Mouse (Mus musculus) neural tube, embryonic 15.5 days (tissue): Measurements from ENCODE around the gene Ppfibp2. TPM values are rescaled to one million over a fixed set of nuclear protein-coding genes. Genes with fewer than 3 reads are reported as not detected.

Experiments
- ATAC-seq: fragments of 200-750 bp; cut with Nextera tagmentation; 2 replicates; pipeline ENCODE4 v1.8.0; 2017; ENCODE audit warnings: mild to moderate bottlenecking, moderate TSS enrichment, moderate library complexity; ENCODE audit not compliant: low FRiP score
- H3K27ac ChIP-seq: fragments of 300-500 bp; sonication (generic); replicated peaks from 2 replicates; pipeline ENCODE4 v1.5.1; 2015; ENCODE audit warnings: mild to moderate bottlenecking, inconsistent platforms
- H3K27me3 ChIP-seq: fragments of 300-500 bp; sonication (generic); replicated peaks from 2 replicates; pipeline ENCODE4 v1.6.1; 2015; ENCODE audit warnings: inconsistent platforms
- H3K36me3 ChIP-seq: fragments of 300-500 bp; sonication (generic); 2 replicates; pipeline ENCODE4 v1.6.1; 2015; ENCODE audit warnings: inconsistent platforms
- H3K4me1 ChIP-seq: fragments of 300-500 bp; sonication (generic); 2 replicates; pipeline ENCODE4 v1.6.1; 2015; ENCODE audit warnings: inconsistent platforms
- H3K4me2 ChIP-seq: fragments of 300-500 bp; sonication (generic); 2 replicates; pipeline ENCODE4 v1.6.1; 2015; ENCODE audit warnings: inconsistent platforms, mild to moderate bottlenecking, moderate library complexity
- H3K4me3 ChIP-seq: fragments of 300-500 bp; sonication (generic); replicated peaks from 2 replicates; pipeline ENCODE4 v1.5.1; 2015; ENCODE audit warnings: mild to moderate bottlenecking, inconsistent platforms
- H3K9ac ChIP-seq: fragments of 300-500 bp; sonication (generic); replicated peaks from 2 replicates; pipeline ENCODE4 v1.6.1; 2015; ENCODE audit warnings: mild to moderate bottlenecking, inconsistent platforms
- H3K9me3 ChIP-seq: fragments of 300-500 bp; sonication (generic); replicated peaks from 2 replicates; pipeline ENCODE4 v1.6.1; 2016; ENCODE audit warnings: inconsistent platforms
- WGBS: fragments of 180-500 bp; shearing (Covaris S2); methylation state at CpG from one replicate; pipeline ENCODE4 v1.1.7; 2015; ENCODE audit warnings: mixed read lengths; 5-methylcytosine and 5-hydroxymethylcytosine counted together
- polyA plus RNA-seq: library from polyadenylated mRNA; unstranded; fragments of >200 nt; fragmentation: Nextera tagmentation; extraction: Ambion mirVana; gene quantifications from 2 replicates; pipeline ENCODE4 v1.2.1, GENCODE M21; 2015

The Ppfibp2 gene
- polyA plus RNA-seq, 1 experiment from 2014 or later, result 2.5 TPM

DNA sequence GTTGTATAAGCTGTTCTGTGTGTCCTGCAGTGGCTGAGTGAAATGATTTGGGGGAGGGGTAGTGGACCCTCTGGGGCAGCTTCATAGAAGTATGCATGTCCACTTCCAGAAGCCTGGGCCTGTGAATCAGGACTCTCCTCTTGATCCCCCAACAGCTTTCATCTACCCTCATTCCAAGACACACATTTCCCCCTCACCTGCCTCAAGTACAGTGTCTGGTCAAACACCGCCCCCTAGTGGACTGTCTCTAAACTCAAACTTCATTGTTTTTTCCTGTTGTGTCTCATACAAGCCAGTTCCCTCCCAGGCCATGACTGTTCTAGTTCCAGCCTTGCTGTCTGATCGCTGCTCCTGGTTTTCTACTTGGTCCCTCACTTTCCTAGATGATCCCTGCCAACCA, 152.9 kb downstream of the Ppfibp2 start:
- no peaks in the 10 kb centered on the region for H3K36me3 ChIP-seq
- H3K4me2 ChIP-seq, result no peak overlapping the region
- H3K27ac ChIP-seq, result no peak overlapping the region
- H3K9me3 ChIP-seq, result no peaks in the 10 kb centered on the region
- H3K27me3 ChIP-seq, result no peaks in the 10 kb centered on the region
- 21% methylated on average over 2 of the region's 2 CpGs for WGBS
- H3K4me3 ChIP-seq, result no peak overlapping the region
- no peaks in the 10 kb centered on the region for H3K4me1 ChIP-seq
- no peak for ATAC-seq
- H3K9ac ChIP-seq, result no peak overlapping the region

DNA sequence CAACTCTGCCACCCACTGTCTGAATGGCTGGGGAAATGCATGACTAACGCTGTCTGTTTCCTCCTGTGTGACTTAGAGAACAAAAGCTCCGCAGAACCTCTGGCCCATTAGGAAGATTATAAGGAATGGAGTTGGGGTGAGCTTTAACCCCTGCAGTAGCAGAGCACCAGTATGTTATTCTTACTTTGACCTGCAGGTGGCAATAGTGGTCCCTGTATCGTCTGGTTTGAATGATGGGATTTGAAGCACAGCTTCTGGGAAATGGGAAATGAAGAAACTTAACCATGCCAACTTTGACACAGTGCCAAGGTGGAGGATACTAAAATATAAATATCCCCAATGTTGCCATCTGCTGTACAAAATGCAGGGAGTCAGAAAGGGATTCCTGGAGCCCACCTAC, 154.3 kb downstream of the Ppfibp2 start:
- peak; percentile 42; the same call in 1 of the 2 replicates for ATAC-seq
- Histone ChIP-seq H3K4me1 (no peaks in the 10 kb centered on the region), H3K4me3 (no peak overlapping the region), H3K27me3 (no peaks in the 10 kb centered on the region), H3K9me3 (no peaks in the 10 kb centered on the region), H3K9ac (no peak overlapping the region), H3K27ac (no peak overlapping the region), H3K4me2 (no peak overlapping the region), H3K36me3 (no peaks in the 10 kb centered on the region)
- WGBS, result 8% methylated on average over 3 of the region's 3 CpGs

- Histone ChIP-seq H3K9ac (no peak overlapping the region), H3K36me3 (no peaks in the 10 kb centered on the region), H3K9me3 (no peaks in the 10 kb centered on the region), H3K4me3 (no peak overlapping the region), H3K27ac (no peak overlapping the region), H3K4me2 (no peak overlapping the region), H3K4me1 (no peaks in the 10 kb centered on the region), H3K27me3 (no peaks in the 10 kb centered on the region)
- no peak for ATAC-seq
- WGBS, result 91% methylated on average over 4 of the region's 4 CpGs
These were observed 154.7 kb downstream of the Ppfibp2 start for GRCm38 (mm10) chr7:107749721-107750120.

DNA sequence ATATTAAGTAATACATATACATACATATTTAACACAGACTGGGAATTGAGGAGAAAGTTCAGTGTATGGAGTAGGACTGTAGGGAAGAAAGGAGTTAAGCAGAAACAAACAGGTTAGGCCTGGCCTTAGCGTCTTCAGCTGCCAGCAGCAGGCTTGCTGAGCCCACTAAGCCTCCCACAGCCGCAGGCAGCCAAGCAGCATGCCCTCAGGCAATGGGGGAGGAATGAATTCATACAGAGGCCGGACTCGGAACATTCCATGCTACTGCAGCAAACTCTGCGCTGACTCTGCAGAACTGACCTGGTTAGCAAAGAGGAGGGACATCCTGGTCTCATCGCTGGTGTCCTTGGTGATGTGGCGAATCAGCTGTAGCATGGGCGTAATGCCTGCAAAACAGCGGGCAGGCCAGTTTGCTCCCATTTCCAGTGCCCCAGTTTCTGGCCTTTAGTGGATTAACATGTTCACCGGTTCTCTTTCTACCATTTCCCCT, 157.1 kb downstream of the Ppfibp2 start:
- H3K27me3 ChIP-seq, result no peaks in the 10 kb centered on the region
- no peaks in the 10 kb centered on the region for H3K36me3 ChIP-seq
- no peaks in the 10 kb centered on the region for H3K9me3 ChIP-seq
- no peak for ATAC-seq
- H3K27ac ChIP-seq, result no peak overlapping the region
- H3K4me2 ChIP-seq, result no peak overlapping the region
- WGBS, result 84% methylated on average over 10 of the region's 10 CpGs
- no peak overlapping the region for H3K9ac ChIP-seq
- no peaks in the 10 kb centered on the region for H3K4me1 ChIP-seq
- H3K4me3 ChIP-seq, result no peak overlapping the region

DNA sequence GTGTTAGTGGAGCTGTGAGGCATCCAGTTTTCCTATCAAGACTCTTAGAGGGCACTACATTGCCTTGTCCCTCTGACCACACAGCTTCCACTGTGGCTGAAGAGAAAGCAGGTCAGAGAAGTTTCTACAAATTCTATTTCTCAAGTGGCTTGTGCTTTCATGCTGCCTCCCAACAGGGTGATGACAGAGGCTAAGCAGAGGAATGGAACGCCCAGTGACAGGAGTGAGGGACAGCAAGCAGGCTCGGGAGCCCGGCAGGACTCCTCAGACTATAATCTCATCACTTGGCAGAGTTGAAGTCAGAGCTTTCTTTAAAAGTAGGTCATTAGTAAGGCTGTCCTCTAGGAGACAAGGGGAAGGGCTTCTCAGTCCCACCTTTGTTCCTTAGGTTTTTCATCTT, 160.9 kb downstream of the Ppfibp2 start:
- peaks cover 6% of the 10 kb centered on the region for H3K4me1 ChIP-seq
- no peak overlapping the region for H3K27ac ChIP-seq
- no peaks in the 10 kb centered on the region for H3K9me3 ChIP-seq
- no peaks in the 10 kb centered on the region for H3K36me3 ChIP-seq
- H3K9ac ChIP-seq, result no peak overlapping the region
- H3K4me3 ChIP-seq, result no peak overlapping the region
- ATAC-seq, result no peak
- 80% methylated on average over 3 of the region's 3 CpGs for WGBS
- 0 out of 2 replicates have a peak, but pooled peaks cover 3% of the 10 kb centered on the region for H3K27me3 ChIP-seq
- no peak overlapping the region for H3K4me2 ChIP-seq

- H3K27me3 ChIP-seq, result 0 out of 2 replicates have a peak, but pooled peaks cover 3% of the 10 kb centered on the region
- no peaks in the 10 kb centered on the region for H3K9me3 ChIP-seq
- H3K4me3 ChIP-seq, result no peak overlapping the region
- no peak overlapping the region for H3K9ac ChIP-seq
- WGBS, result 89% methylated on average over 2 of the region's 2 CpGs
- peaks cover 6% of the 10 kb centered on the region for H3K4me1 ChIP-seq
- ATAC-seq, result no peak
- no peak overlapping the region for H3K4me2 ChIP-seq
- H3K27ac ChIP-seq, result no peak overlapping the region
- no peaks in the 10 kb centered on the region for H3K36me3 ChIP-seq
These were observed 161.7 kb downstream of the Ppfibp2 start for GRCm38 (mm10) chr7:107756748-107757147.

DNA sequence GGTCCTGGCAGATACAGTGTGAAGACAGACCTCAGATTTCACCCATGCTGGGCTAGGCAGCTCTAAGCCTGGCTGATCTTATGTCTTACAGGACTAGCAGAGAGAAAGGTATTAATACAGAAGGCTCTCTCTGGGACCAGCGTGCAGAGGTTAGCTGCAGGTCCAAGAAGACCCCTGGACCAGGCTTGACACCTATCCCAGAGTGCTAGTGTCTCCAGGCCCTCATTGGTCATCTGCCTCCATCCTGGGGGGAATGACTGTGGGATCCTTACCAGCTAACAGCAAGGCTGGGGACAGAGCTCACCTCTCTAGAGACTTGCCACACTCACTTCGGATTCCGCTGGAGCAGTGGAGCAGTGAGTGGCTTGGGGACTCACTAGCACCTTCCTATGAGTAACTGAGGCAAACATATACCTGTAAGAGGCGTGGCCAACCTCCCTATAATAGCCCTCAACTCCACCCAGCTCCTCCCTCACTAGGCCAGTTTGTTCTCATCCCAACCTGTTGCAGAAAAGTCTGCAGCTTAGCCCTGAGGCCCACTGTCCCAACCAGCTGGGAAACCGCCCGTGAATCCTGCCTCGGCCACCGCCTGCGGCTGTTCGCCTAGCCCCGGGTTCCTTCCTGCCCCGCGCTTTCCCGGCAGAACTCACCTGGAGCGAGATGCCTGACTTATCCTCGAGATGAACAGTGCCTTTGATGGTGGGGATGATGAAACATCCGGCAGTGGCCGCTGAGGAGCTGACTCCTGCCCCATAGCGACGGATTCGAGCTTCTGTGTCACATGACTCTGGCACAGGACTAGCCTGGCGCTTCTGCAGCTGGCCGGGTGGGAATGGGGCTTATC, 162.5 kb downstream of the Ppfibp2 start, which contains the start of gene Cyb5r2:
Gene Cyb5r2 (minus strand): TSS at position 725 of the 844 bp plus-strand sequence.
- 0 out of 2 replicates have a peak, but pooled peaks cover 3% of the 10 kb centered on the region for H3K27me3 ChIP-seq
- H3K9me3 ChIP-seq, result no peaks in the 10 kb centered on the region
- peaks cover 6% of the 10 kb centered on the region for H3K4me1 ChIP-seq
- peak; percentile 79; the same call in 1 of the 2 replicates for ATAC-seq
- 17% methylated on average over 23 of the region's 23 CpGs for WGBS
- H3K4me3 ChIP-seq, result peak within 1 kb of the TSS; percentile 31
- peak within 1 kb of the TSS; percentile 63 for H3K4me2 ChIP-seq
- no peak within 1 kb of the TSS for H3K27ac ChIP-seq
- H3K9ac ChIP-seq, result peak within 1 kb of the TSS; percentile 32; the same call in 1 of the 2 replicates
- H3K36me3 ChIP-seq, result no peaks in the 10 kb centered on the region

DNA sequence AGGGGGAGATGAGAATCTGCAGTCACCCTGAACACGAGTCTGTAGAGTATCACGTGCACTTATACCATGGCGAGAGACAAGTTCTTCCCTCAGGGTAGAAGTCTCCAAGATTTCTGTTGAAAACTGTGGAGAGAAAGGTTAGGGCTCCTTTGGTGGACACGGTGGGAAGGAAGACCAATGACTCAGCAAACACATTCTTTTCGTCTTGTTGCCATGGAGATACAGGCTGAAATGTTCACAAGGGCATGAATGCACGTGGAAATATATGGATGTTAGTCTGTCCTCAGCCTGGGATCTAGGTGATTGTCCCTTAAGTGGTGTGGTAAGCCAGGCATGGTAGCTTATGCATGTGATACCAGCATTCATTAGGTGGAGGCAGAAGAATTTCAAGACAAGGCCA, 175.8 kb downstream of the Ppfibp2 start:
- 55% methylated on average over 6 of the region's 6 CpGs for WGBS
- Histone ChIP-seq H3K27ac (no peak overlapping the region), H3K9me3 (no peaks in the 10 kb centered on the region), H3K4me1 (no peaks in the 10 kb centered on the region), H3K4me2 (no peak overlapping the region), H3K9ac (no peak overlapping the region), H3K27me3 (no peaks in the 10 kb centered on the region), H3K4me3 (no peak overlapping the region), H3K36me3 (no peaks in the 10 kb centered on the region)
- no peak for ATAC-seq

DNA sequence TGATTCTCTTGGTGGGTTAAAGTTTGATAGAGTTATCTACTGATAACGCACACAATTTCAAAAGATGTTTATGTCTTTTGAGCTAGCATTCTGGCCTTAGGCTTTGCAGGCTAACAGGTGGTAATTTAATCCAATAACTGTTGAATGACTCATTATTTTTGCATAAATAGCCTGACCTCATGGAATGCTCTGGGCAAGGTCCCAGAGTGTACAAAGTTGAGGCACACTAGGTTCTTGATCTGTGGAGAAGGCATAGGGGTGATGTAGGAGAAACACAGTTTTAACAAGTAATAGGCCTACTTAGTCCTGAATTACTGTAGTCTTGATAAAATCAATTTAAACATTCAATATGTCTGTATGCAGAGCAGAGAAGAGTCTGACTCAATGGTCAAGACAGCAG, 183.2 kb downstream of the Ppfibp2 start:
- WGBS, result 89% methylated on average over 1 of the region's 1 CpGs

DNA sequence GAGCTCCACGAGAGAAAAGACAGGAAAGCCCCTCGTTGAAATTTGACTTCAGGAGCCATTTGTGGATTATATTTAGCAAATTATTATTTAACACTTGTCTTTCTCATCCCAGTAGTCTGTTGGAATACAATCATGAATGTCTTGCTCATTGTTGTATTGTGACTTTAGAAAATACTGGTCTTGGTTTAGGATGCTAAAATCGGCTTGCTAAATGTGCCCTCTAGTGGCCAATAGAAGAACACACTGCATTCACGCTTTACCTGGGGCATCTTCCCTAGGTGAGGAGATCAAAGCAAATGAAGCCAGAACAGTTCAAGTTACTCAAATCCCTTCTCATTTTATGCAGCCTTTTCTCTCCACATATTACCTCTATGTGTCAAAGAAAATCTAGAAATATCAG, 184.6 kb downstream of the Ppfibp2 start:
- H3K4me3 ChIP-seq, result no peak overlapping the region
- WGBS, result 47% methylated on average over 4 of the region's 4 CpGs
- H3K27me3 ChIP-seq, result no peaks in the 10 kb centered on the region
- no peaks in the 10 kb centered on the region for H3K36me3 ChIP-seq
- no peak overlapping the region for H3K9ac ChIP-seq
- no peak overlapping the region for H3K4me2 ChIP-seq
- H3K4me1 ChIP-seq, result no peaks in the 10 kb centered on the region
- no peaks in the 10 kb centered on the region for H3K9me3 ChIP-seq
- no peak for ATAC-seq
- H3K27ac ChIP-seq, result no peak overlapping the region

More for the DNA sequence above, 183.2 kb downstream of the Ppfibp2 start:
- ATAC-seq, result no peak
- no peaks in the 10 kb centered on the region for H3K9me3 ChIP-seq
- no peak overlapping the region for H3K27ac ChIP-seq
- H3K4me2 ChIP-seq, result no peak overlapping the region
- no peak overlapping the region for H3K4me3 ChIP-seq
- no peaks in the 10 kb centered on the region for H3K4me1 ChIP-seq
- no peaks in the 10 kb centered on the region for H3K36me3 ChIP-seq
- H3K9ac ChIP-seq, result no peak overlapping the region
- no peaks in the 10 kb centered on the region for H3K27me3 ChIP-seq

GRCm38 (mm10) chr7:107787977-107788620, 193.1 kb downstream of the Ppfibp2 start:
- Histone ChIP-seq H3K4me3 (no peak overlapping the region), H3K9ac (no peak overlapping the region), H3K36me3 (no peaks in the 10 kb centered on the region), H3K9me3 (no peaks in the 10 kb centered on the region), H3K27ac (no peak overlapping the region), H3K4me2 (no peak overlapping the region), H3K4me1 (no peaks in the 10 kb centered on the region), H3K27me3 (no peaks in the 10 kb centered on the region)
- 58% methylated on average over 3 of the region's 3 CpGs for WGBS
- peak; percentile 69; the same call in 1 of the 2 replicates for ATAC-seq

DNA sequence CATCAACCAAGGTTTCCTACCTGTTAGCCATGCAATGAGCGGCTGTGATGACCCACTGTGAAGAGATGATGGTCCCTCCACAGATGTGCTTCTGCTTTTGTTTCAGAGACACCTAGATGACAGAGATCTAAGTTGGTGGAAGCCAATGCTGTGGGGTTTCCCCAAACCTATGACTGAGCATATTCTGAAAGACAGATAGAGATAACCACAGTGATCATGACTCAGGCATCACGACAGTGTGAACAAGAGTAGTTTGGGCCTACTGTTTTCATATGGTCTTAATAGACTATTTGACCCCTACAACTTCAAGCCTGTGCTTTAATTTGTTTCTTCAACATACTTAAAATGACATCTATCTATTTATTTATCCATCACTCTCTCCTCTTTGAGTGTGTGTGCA, 201.5 kb downstream of the Ppfibp2 start:
- H3K9me3 ChIP-seq, result no peaks in the 10 kb centered on the region

More for the DNA sequence above, 201.5 kb downstream of the Ppfibp2 start:
- ATAC-seq, result no peak
- Histone ChIP-seq H3K4me2 (no peak overlapping the region), H3K4me1 (no peaks in the 10 kb centered on the region), H3K27me3 (no peaks in the 10 kb centered on the region), H3K36me3 (no peaks in the 10 kb centered on the region), H3K9ac (no peak overlapping the region), H3K27ac (no peak overlapping the region), H3K4me3 (no peak overlapping the region)
- WGBS, result 91% methylated on average over 2 of the region's 2 CpGs
